Mouse (Mus musculus): ENCODE data around the gene Wdr54.
A peak's percentile ranks its signal among the peaks of the same experiment; 100 is the strongest.

Wdr54 gene

GRCm38 (mm10) chr6:83159456-83159855 is 3.3 kb upstream of the Wdr54 start:
- DNase-seq, result peak in 1 of 2 experiments; percentile 53

GRCm38 (mm10) chr6:83155552-83156238 is 502 bp downstream of the Wdr54 start:
- DNase-seq, result no peak

- no peak for DNase-seq
These were observed 2.7 kb downstream of the Wdr54 start for GRCm38 (mm10) chr6:83153485-83153884.

- no peak for DNase-seq
These were observed 3.2 kb downstream of the Wdr54 start for GRCm38 (mm10) chr6:83153038-83153437.

GRCm38 (mm10) chr6:83151721-83152120 is 4.5 kb downstream of the Wdr54 start:
- no peak for DNase-seq

GRCm38 (mm10) chr6:83147280-83147679 is 8.9 kb downstream of the Wdr54 start:
- no peak for DNase-seq

GRCm38 (mm10) chr6:83145805-83146204 is 10.4 kb downstream of the Wdr54 start:
- no peak for DNase-seq

- no peak for DNase-seq
These were observed 11.0 kb downstream of the Wdr54 start for GRCm38 (mm10) chr6:83145209-83145608.

- DNase-seq, result no peak
These were observed 13.3 kb downstream of the Wdr54 start for GRCm38 (mm10) chr6:83142886-83143285.

GRCm38 (mm10) chr6:83142211-83142731 is 13.9 kb downstream of the Wdr54 start:
- no peak for DNase-seq

- DNase-seq, result no peak
These were observed 14.6 kb downstream of the Wdr54 start for GRCm38 (mm10) chr6:83141636-83142035.

- DNase-seq, result no peak
These were observed 16.2 kb downstream of the Wdr54 start for GRCm38 (mm10) chr6:83140044-83140443.

- DNase-seq, result peak; percentile 49 to 62
These were observed 18.1 kb downstream of the Wdr54 start for GRCm38 (mm10) chr6:83138056-83138455.

GRCm38 (mm10) chr6:83137576-83137950 is 18.6 kb downstream of the Wdr54 start:
- DNase-seq, result peak; percentile 92 to 95

- DNase-seq, result peak; percentile 76 to 86
These were observed 19.2 kb downstream of the Wdr54 start for GRCm38 (mm10) chr6:83136881-83137575.

GRCm38 (mm10) chr6:83136291-83136880 is 19.8 kb downstream of the Wdr54 start:
- no peak for DNase-seq

- DNase-seq, result peak; percentile 70 to 82
These were observed 20.5 kb downstream of the Wdr54 start for GRCm38 (mm10) chr6:83135571-83136161.

- DNase-seq, result no peak
These were observed 21.2 kb downstream of the Wdr54 start, which contains the start of gene Rtkn for GRCm38 (mm10) chr6:83134951-83135513. Gene Rtkn, plus strand, starts transcription at chr6:83135463.

GRCm38 (mm10) chr6:83134226-83134625 is 22.0 kb downstream of the Wdr54 start:
- no peak for DNase-seq

- no peak for DNase-seq
These were observed 23.8 kb downstream of the Wdr54 start for GRCm38 (mm10) chr6:83132176-83132919.

- DNase-seq, result peak; percentile 45 to 56
These were observed 24.6 kb downstream of the Wdr54 start for GRCm38 (mm10) chr6:83131469-83132034.

- no peak for DNase-seq
These were observed 28.8 kb downstream of the Wdr54 start for GRCm38 (mm10) chr6:83127419-83127818.

All from lung, postnatal 4 days (tissue).